Mouse (Mus musculus) hindbrain, embryonic 11.5 days (tissue): ENCODE data around the gene Kbtbd13. TPM values are rescaled to one million over a fixed set of nuclear protein-coding genes. Genes with fewer than 3 reads are reported as not detected.

Experiments
- ATAC-seq: fragments of 200-750 bp; cut with Nextera tagmentation; 2 replicates; pipeline ENCODE4 v1.8.0; 2017; ENCODE audit warnings: mild to moderate bottlenecking, moderate TSS enrichment, moderate library complexity; ENCODE audit not compliant: low FRiP score
- DNase-seq: peaks from one replicate; pipeline ENCODE4 v3.0.0-alpha.2; 2015; ENCODE audit warnings: low spot score
- H3K27ac ChIP-seq: fragments of 300-500 bp; sonication (generic); 2 replicates; pipeline ENCODE4 v1.5.1; 2014; ENCODE audit warnings: mild to moderate bottlenecking, low read depth, low read length
- H3K27me3 ChIP-seq: fragments of 300-500 bp; sonication (generic); 2 replicates; pipeline ENCODE4 v1.6.1; 2014; ENCODE audit warnings: mild to moderate bottlenecking, low read length, moderate library complexity, mixed read lengths; ENCODE audit not compliant: control insufficient read depth, insufficient read depth
- H3K36me3 ChIP-seq: fragments of 300-500 bp; sonication (generic); 2 replicates; pipeline ENCODE4 v1.6.1; 2014; ENCODE audit warnings: mild to moderate bottlenecking, low read length, moderate library complexity, mixed read lengths; ENCODE audit not compliant: control insufficient read depth, insufficient read depth
- H3K4me1 ChIP-seq: fragments of 300-500 bp; sonication (generic); replicated peaks from 2 replicates; pipeline ENCODE4 v1.6.1; 2014; ENCODE audit warnings: low read length, mixed read lengths; ENCODE audit not compliant: control insufficient read depth, insufficient read depth
- H3K4me2 ChIP-seq: fragments of 300-500 bp; sonication (generic); replicated peaks from 2 replicates; pipeline ENCODE4 v1.6.1; 2014; ENCODE audit warnings: mild to moderate bottlenecking, low read depth, low read length
- H3K4me3 ChIP-seq: fragments of 300-500 bp; sonication (generic); 2 replicates; pipeline ENCODE4 v1.5.1; 2014; ENCODE audit warnings: low read depth, low read length
- H3K9ac ChIP-seq: fragments of 300-500 bp; sonication (generic); 2 replicates; pipeline ENCODE4 v1.6.1; 2014; ENCODE audit warnings: low read depth, low read length
- H3K9me3 ChIP-seq: fragments of 300-500 bp; sonication (generic); 2 replicates; pipeline ENCODE4 v1.6.1; 2016; ENCODE audit warnings: low read length; ENCODE audit not compliant: control insufficient read depth
- WGBS: fragments of 180-500 bp; shearing (Covaris S2); extraction: QIAGEN DNeasy Blood & Tissue Kit; methylation state at CpG from one replicate; pipeline ENCODE4 v1.1.7; 2014; 5-methylcytosine and 5-hydroxymethylcytosine counted together
- polyA plus RNA-seq: library from polyadenylated mRNA; unstranded; fragments of >200 nt; fragmentation: Nextera tagmentation; extraction: Ambion mirVana; gene quantifications from 2 replicates; pipeline ENCODE4 v1.2.1, GENCODE M21; 2014

Kbtbd13 gene
- polyA plus RNA-seq, 1 experiment from 2014 or later: not detected

DNA sequence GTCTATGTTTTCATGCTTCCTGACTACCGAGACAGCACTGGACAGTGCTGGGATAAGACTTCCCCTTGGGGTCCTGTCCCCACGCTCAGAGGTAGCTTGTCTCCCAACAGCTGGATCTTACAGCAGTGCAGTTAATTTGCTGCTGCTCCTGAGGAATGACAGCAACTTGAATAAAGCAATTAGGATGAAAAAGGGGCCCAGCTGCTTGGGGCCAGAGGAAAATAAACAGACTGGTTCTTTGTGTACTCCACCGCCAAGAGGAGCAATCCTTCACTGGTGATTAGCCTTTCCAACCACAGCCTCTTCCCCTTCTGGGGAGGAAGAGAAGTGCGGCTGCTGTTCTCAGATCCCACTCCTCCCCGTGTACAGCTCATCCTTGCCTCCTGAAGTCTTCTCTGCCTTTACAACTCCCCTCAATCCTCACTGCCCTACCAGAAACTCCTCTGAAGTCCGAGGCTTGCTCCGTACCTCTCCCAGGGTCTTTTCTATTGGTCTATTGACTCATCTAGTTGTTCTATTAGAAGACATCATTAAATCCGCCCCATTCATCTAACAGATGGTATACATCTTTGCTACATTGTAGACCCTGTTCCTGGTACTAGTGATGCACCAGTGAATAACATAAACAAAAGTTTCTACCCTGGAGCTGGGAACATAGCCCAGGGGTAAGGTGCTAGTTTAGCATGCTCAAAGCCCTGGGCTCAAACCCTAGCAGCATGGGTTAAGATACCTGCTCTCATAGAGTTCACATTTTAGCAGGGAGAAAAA lies 4.9 kb downstream of the Kbtbd13 start:
- no peaks in the 10 kb centered on the region for H3K36me3 ChIP-seq
- no peaks in the 10 kb centered on the region for H3K9me3 ChIP-seq
- H3K27ac ChIP-seq: no peak overlapping the region
- no peaks in the 10 kb centered on the region; the same call in 1 of the 2 replicates for H3K4me1 ChIP-seq
- no peak for ATAC-seq
- peaks cover 21% of the 10 kb centered on the region for H3K27me3 ChIP-seq
- H3K4me2 ChIP-seq: no peak overlapping the region
- no peak overlapping the region for H3K4me3 ChIP-seq
- WGBS: 32% methylated on average over 8 of the region's 8 CpGs
- no peak for DNase-seq
- H3K9ac ChIP-seq: no peak overlapping the region

GRCm38 (mm10) chr9:65384276-65384675 lies 7.2 kb downstream of the Kbtbd13 start:
- no peak overlapping the region for H3K9ac ChIP-seq
- WGBS: 69% methylated on average over 3 of the region's 3 CpGs
- DNase-seq (no peak), ATAC-seq (no peak)
- H3K4me2 ChIP-seq: no peak overlapping the region
- no peaks in the 10 kb centered on the region for H3K9me3 ChIP-seq
- no peak overlapping the region for H3K27ac ChIP-seq
- no peaks in the 10 kb centered on the region for H3K4me1 ChIP-seq
- 0 out of 2 replicates have a peak, but pooled peaks cover 3% of the 10 kb centered on the region for H3K27me3 ChIP-seq
- no peaks in the 10 kb centered on the region for H3K36me3 ChIP-seq
- no peak overlapping the region for H3K4me3 ChIP-seq

DNA sequence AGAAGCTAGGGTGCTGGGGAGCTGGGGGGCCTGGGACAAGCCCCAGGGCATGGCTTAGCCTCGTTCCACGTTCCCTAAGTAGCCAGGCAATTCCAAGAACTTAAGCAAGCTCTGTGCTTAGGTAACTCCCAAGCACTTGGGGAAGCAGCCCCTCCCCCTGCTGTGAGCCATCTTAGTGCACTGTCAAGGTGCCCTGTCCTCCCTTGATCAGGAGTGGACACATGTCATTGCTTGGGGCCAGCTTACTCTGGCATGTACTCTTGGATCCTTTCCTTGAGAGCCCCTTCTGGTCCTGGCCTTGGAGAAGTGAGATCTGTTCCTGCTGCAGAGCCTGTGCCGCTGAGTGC lies 8.7 kb downstream of the Kbtbd13 start:
- no peaks in the 10 kb centered on the region for H3K36me3 ChIP-seq
- 48% methylated on average over 3 of the region's 3 CpGs for whole genome bisulfite sequencing
- H3K4me1 ChIP-seq: no peaks in the 10 kb centered on the region
- DNase-seq: no peak
- no peaks in the 10 kb centered on the region for H3K9me3 ChIP-seq
- no peaks in the 10 kb centered on the region for H3K27me3 ChIP-seq
- no peak overlapping the region for H3K4me3 ChIP-seq
- no peak for ATAC-seq
- H3K9ac ChIP-seq: no peak overlapping the region
- no peak overlapping the region for H3K27ac ChIP-seq
- no peak overlapping the region for H3K4me2 ChIP-seq

GRCm38 (mm10) chr9:65382031-65382750 lies 9.3 kb downstream of the Kbtbd13 start:
- no peaks in the 10 kb centered on the region for H3K27me3 ChIP-seq

DNA sequence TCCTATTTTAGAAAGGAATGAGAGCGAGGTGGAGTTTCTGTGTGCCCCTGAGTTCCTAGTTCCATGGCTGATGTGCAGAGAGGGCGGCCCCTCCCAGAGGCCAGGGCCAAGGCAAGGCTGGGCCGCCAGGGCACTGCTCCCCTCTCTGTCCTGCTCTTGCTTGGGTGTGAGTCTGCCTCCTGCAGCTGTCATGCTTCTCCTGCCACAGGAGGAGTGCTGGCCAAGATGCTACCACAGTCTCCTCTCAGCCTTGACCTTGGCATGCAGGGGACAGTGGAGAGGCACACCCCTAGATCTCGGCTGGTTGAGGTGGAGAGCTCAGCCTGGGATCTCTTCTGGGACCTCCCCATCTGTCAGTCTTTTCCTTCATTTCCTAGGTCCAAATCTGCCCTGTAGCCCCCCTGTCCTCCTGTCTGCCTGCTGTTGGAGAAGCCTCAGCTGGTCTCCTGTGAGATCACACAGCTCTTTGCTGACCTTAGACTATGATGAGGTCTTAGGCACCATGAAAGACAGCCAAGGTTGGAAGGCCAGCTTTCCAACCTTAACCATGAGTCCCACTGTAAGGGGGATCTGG lies 10.3 kb downstream of the Kbtbd13 start:
- no peaks in the 10 kb centered on the region for H3K27me3 ChIP-seq
- no peak overlapping the region for H3K9ac ChIP-seq
- H3K4me2 ChIP-seq: no peak overlapping the region
- DNase-seq (no peak), ATAC-seq (no peak)
- no peaks in the 10 kb centered on the region for H3K36me3 ChIP-seq
- no peaks in the 10 kb centered on the region for H3K4me1 ChIP-seq
- no peak overlapping the region for H3K27ac ChIP-seq
- H3K4me3 ChIP-seq: no peak overlapping the region
- H3K9me3 ChIP-seq: no peaks in the 10 kb centered on the region
- 74% methylated on average over 4 of the region's 4 CpGs for WGBS

More at GRCm38 (mm10) chr9:65382031-65382750, 9.3 kb downstream of the Kbtbd13 start:
- Histone ChIP-seq H3K4me1 (no peaks in the 10 kb centered on the region), H3K36me3 (no peaks in the 10 kb centered on the region), H3K9ac (no peak overlapping the region), H3K4me2 (no peak overlapping the region), H3K9me3 (no peaks in the 10 kb centered on the region), H3K4me3 (no peak overlapping the region), H3K27ac (no peak overlapping the region)
- ATAC-seq (no peak), DNase-seq (no peak)
- WGBS: 75% methylated on average over 6 of the region's 6 CpGs

- no peak overlapping the region for H3K27ac ChIP-seq
- no peak for DNase-seq
Observed at GRCm38 (mm10) chr9:65375163-65375934, 16.1 kb downstream of the Kbtbd13 start.

DNA sequence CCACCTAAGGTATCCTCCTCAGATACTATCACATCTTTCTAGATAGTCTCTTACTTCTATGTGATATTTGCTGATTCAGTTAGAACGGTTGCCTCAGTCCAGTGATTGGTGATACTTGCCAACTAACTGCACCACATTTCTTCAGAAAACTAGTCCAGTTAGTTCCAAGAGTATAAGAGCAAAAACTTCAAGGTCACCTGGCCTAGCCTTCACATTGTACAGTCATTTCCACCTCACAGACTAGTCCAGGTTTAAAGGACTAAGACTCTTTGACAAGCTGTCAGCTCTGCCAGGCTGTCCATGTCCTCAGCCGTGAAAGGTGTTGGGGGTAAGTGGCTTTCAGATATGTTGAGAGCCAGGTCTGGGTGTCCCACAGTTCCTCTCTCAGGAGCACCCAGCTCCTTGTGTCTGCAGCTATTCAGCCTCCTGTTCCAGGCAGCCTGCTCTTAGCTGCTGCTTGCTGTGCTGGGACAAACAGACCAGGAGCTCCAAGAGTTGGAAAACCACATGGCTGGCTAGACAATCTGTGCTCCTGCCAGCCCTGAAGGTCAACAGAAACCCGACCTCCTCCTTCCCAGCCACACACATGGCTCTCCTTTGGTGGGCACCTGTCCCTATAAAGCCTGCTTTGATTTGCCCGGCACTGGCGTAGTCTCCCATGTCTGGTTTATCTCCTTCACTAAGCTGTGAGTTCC lies 16.8 kb downstream of the Kbtbd13 start:
- Histone ChIP-seq H3K9ac (no peak overlapping the region), H3K4me1 (no peaks in the 10 kb centered on the region), H3K36me3 (no peaks in the 10 kb centered on the region), H3K9me3 (no peaks in the 10 kb centered on the region), H3K27me3 (no peaks in the 10 kb centered on the region), H3K4me2 (no peak overlapping the region), H3K4me3 (no peak overlapping the region), H3K27ac (no peak overlapping the region)
- ATAC-seq: no peak
- WGBS: 86% methylated on average over 5 of the region's 5 CpGs
- DNase-seq: no peak

More at GRCm38 (mm10) chr9:65375163-65375934, 16.1 kb downstream of the Kbtbd13 start:
- H3K4me1 ChIP-seq: no peaks in the 10 kb centered on the region
- ATAC-seq: no peak
- no peaks in the 10 kb centered on the region for H3K36me3 ChIP-seq
- no peak overlapping the region for H3K9ac ChIP-seq
- H3K4me2 ChIP-seq: no peak overlapping the region
- no peak overlapping the region for H3K4me3 ChIP-seq
- no peaks in the 10 kb centered on the region for H3K9me3 ChIP-seq
- no peaks in the 10 kb centered on the region for H3K27me3 ChIP-seq
- WGBS: 89% methylated on average over 9 of the region's 9 CpGs

- no peak overlapping the region for H3K27ac ChIP-seq
- H3K27me3 ChIP-seq: no peaks in the 10 kb centered on the region
- no peaks in the 10 kb centered on the region for H3K4me1 ChIP-seq
- no peak for DNase-seq
- H3K9ac ChIP-seq: no peak overlapping the region
- H3K4me3 ChIP-seq: no peak overlapping the region
- H3K4me2 ChIP-seq: no peak overlapping the region
- H3K36me3 ChIP-seq: no peaks in the 10 kb centered on the region
- WGBS: 77% methylated on average over 4 of the region's 4 CpGs
- no peak for ATAC-seq
- H3K9me3 ChIP-seq: no peaks in the 10 kb centered on the region
Observed at GRCm38 (mm10) chr9:65372449-65372848, 19.0 kb downstream of the Kbtbd13 start.
